Mouse (Mus musculus): Measurements from ENCODE around the gene Gm17268. TPM values are rescaled to one million over a fixed set of nuclear protein-coding genes. Genes with fewer than 3 reads are reported as not detected.
A peak's percentile ranks its signal among the peaks of the same experiment; 100 is the strongest.

Gene Gm17268
- polyA plus RNA-seq, 1 experiment: not detected

DNA sequence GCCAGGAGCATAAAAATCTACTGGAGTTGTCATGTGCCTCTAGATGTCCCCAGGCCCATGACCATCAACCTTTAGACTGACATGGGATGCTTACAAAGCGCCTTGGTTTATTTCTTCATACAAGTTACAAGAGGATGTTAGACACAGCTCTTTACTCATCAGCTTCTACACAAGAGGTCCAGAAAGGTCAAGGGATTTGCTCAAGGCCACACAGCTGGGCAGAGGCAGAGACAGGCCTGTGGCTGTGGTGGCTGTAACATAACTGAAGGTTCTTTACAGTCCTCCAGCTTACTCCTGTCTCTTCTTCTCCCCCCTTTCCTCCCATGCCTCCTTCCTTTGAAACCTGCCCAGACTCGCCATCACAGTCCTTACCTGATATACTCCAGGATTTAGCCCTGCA lies 8.2 kb downstream of the Gm17268 start:
- no peaks in the 10 kb centered on the region for H3K27me3 ChIP-seq (ENCODE audit: control insufficient read depth, insufficient read depth, insufficient read length)
- H3ac ChIP-seq (ENCODE audit: control insufficient read depth, insufficient read length, low read depth): no peak overlapping the region
- no peak overlapping the region for H3K4me3 ChIP-seq (ENCODE audit: insufficient read depth, poor library complexity, severe bottlenecking)
- no peaks in the 10 kb centered on the region for H3K36me3 ChIP-seq (ENCODE audit: control insufficient read depth, insufficient read depth)
- H3K79me3 ChIP-seq (ENCODE audit: low read depth): no peaks in the 10 kb centered on the region
- no peak for TF ChIP-seq MYOD1 (IDR thresholded peaks at IDR 0.05; ENCODE audit: control insufficient read depth, insufficient read length, low read depth)
- TF ChIP-seq FOSL1 (IDR thresholded peaks at IDR 0.05; ENCODE audit: insufficient read depth, low read length, poor library complexity, severe bottlenecking): no peak
- TF ChIP-seq CEBPB (IDR thresholded peaks at IDR 0.05; ENCODE audit: low read depth): no peak
- TF ChIP-seq MYOG (IDR thresholded peaks at IDR 0.05; ENCODE audit: control insufficient read depth, extremely low read depth, insufficient read length): no peak
- no peak for TF ChIP-seq USF1 (IDR thresholded peaks at IDR 0.05; ENCODE audit: low read depth)
- TF ChIP-seq CTCF (IDR thresholded peaks at IDR 0.05; ENCODE audit: control insufficient read depth, insufficient read depth, insufficient read length): no peak
- TF ChIP-seq MAX (IDR thresholded peaks at IDR 0.05): no peak
- no peaks in the 10 kb centered on the region for H3K79me2 ChIP-seq (ENCODE audit: control insufficient read depth, insufficient read depth)

DNA sequence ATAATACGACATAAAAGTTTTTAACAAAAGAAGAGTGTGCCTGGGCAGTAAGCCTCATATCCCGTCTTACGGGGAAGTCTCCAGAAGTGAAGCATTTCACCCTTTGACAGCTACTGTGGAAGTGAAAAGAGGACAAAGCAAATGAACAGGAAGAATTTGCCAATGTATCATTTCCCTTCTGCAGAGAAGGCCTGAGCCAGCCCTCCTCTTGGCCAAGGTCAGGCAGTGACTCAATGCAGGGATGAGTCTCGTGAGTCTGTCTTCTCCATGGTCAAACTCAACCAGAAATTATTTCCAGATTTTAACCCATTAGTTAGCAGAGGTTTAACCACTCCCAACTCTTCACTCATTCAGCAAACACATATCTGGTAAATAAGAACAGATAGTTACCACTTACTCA lies 14.6 kb downstream of the Gm17268 start:
- H3K79me3 ChIP-seq (ENCODE audit: low read depth): no peaks in the 10 kb centered on the region
- no peaks in the 10 kb centered on the region for H3K79me2 ChIP-seq (ENCODE audit: control insufficient read depth, insufficient read depth)
- H3ac ChIP-seq (ENCODE audit: control insufficient read depth, insufficient read length, low read depth): no peak overlapping the region
- TF ChIP-seq CEBPB (IDR thresholded peaks at IDR 0.05; ENCODE audit: low read depth): no peak
- no peak overlapping the region for H3K4me3 ChIP-seq (ENCODE audit: insufficient read depth, poor library complexity, severe bottlenecking)
- H3K36me3 ChIP-seq (ENCODE audit: control insufficient read depth, insufficient read depth): no peaks in the 10 kb centered on the region
- no peaks in the 10 kb centered on the region for H3K27me3 ChIP-seq (ENCODE audit: control insufficient read depth, insufficient read depth, insufficient read length)

DNA sequence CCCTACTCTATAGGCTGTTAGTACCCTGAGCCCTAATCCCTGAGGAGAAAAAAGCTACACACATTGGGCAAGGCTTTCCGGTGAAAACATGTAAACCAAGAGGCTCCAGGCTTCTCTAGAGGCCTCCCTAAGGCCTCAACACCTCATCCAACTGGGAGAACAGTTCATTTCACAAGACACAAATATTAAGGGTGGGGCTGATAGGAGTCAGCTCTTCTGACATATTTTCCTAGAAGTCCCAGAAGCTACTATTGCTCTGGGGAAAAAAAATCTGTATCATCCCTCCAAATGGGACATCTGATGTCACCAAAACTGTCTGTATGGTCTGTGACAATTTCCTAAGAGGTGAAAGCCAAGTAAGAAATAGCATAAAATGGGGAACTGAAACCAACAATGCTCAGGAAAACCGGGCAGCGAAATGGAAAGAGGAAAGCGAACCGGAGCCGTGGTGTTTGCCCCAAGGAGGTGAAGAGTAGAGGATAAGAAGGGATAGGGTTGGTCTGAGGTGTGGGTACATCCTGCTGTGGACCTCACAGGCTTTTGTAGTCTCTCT lies 15.8 kb downstream of the Gm17268 start:
- no peaks in the 10 kb centered on the region for H3K27me3 ChIP-seq (ENCODE audit: control insufficient read depth, insufficient read depth, insufficient read length)
- H3ac ChIP-seq (ENCODE audit: control insufficient read depth, insufficient read length, low read depth): no peak overlapping the region
- H3K79me2 ChIP-seq (ENCODE audit: control insufficient read depth, insufficient read depth): no peaks in the 10 kb centered on the region
- no peak for TF ChIP-seq MYOD1 (IDR thresholded peaks at IDR 0.05; ENCODE audit: control insufficient read depth, insufficient read length, low read depth)
- no peak for TF ChIP-seq CEBPB (IDR thresholded peaks at IDR 0.05; ENCODE audit: low read depth)
- no peak for TF ChIP-seq CTCF (IDR thresholded peaks at IDR 0.05; ENCODE audit: control insufficient read depth, insufficient read depth, insufficient read length)
- TF ChIP-seq USF1 (IDR thresholded peaks at IDR 0.05; ENCODE audit: low read depth): no peak
- no peak for TF ChIP-seq MYOG (IDR thresholded peaks at IDR 0.05; ENCODE audit: control insufficient read depth, extremely low read depth, insufficient read length)
- no peak for TF ChIP-seq MAX (IDR thresholded peaks at IDR 0.05)
- TF ChIP-seq FOSL1 (IDR thresholded peaks at IDR 0.05; ENCODE audit: insufficient read depth, low read length, poor library complexity, severe bottlenecking): no peak
- H3K79me3 ChIP-seq (ENCODE audit: low read depth): no peaks in the 10 kb centered on the region
- no peak overlapping the region for H3K4me3 ChIP-seq (ENCODE audit: insufficient read depth, poor library complexity, severe bottlenecking)
- no peaks in the 10 kb centered on the region for H3K36me3 ChIP-seq (ENCODE audit: control insufficient read depth, insufficient read depth)

DNA sequence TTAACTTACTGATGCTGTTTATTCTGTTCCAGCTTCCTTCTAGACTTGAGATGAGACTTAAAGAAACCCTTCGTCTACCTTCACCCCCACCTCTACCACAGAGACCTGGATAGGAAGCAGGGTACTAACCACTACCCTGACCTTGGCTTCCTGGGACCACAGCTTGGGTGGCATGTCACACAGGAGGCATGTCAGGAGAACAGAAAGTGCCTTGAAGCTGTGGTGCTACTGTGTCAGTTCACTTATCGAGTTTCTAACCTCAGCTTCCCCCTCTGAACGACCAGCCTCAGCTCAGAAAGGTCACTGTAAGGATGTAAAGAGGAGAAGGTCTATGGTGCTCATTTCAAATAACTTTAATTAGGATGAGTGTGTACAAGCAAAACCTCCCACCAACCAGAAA lies 17.0 kb downstream of the Gm17268 start:
- TF ChIP-seq FOSL1 (IDR thresholded peaks at IDR 0.05; ENCODE audit: insufficient read depth, low read length, poor library complexity, severe bottlenecking) (no peak), CEBPB (IDR thresholded peaks at IDR 0.05; ENCODE audit: low read depth) (no peak), MYOD1 (IDR thresholded peaks at IDR 0.05; ENCODE audit: control insufficient read depth, insufficient read length, low read depth) (no peak), CTCF (IDR thresholded peaks at IDR 0.05; ENCODE audit: control insufficient read depth, insufficient read depth, insufficient read length) (no peak), MAX (IDR thresholded peaks at IDR 0.05) (no peak), USF1 (IDR thresholded peaks at IDR 0.05; ENCODE audit: low read depth) (no peak), MYOG (IDR thresholded peaks at IDR 0.05; ENCODE audit: control insufficient read depth, extremely low read depth, insufficient read length) (no peak)
- H3K36me3 ChIP-seq (ENCODE audit: control insufficient read depth, insufficient read depth): no peaks in the 10 kb centered on the region
- H3ac ChIP-seq (ENCODE audit: control insufficient read depth, insufficient read length, low read depth): no peak overlapping the region
- no peaks in the 10 kb centered on the region for H3K27me3 ChIP-seq (ENCODE audit: control insufficient read depth, insufficient read depth, insufficient read length)
- no peaks in the 10 kb centered on the region for H3K79me2 ChIP-seq (ENCODE audit: control insufficient read depth, insufficient read depth)
- no peak overlapping the region for H3K4me3 ChIP-seq (ENCODE audit: insufficient read depth, poor library complexity, severe bottlenecking)
- no peaks in the 10 kb centered on the region for H3K79me3 ChIP-seq (ENCODE audit: low read depth)

DNA sequence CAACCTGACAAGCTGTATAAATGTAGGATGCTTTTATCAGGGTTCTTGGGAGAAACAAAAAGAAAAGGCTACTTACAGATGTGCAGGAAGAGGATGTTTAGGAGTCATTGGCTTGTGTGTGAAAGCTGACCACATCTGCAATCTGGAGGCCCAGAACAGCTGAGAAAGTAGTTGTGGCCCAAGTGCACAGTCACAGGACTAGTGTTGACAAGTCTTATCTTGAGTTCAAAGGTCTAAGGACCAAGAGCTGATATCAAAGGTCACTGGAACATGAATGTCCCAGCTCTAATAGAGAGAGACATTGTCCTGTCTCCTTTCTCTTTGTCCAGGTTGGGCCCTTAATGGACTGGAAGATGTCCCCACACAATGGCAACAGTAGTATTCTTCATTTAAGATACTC lies 18.6 kb downstream of the Gm17268 start:
- Histone ChIP-seq H3K4me3 (ENCODE audit: insufficient read depth, poor library complexity, severe bottlenecking) (no peak overlapping the region), H3ac (ENCODE audit: control insufficient read depth, insufficient read length, low read depth) (no peak overlapping the region), H3K79me2 (ENCODE audit: control insufficient read depth, insufficient read depth) (no peaks in the 10 kb centered on the region), H3K79me3 (ENCODE audit: low read depth) (no peaks in the 10 kb centered on the region), H3K27me3 (ENCODE audit: control insufficient read depth, insufficient read depth, insufficient read length) (no peaks in the 10 kb centered on the region), H3K36me3 (ENCODE audit: control insufficient read depth, insufficient read depth) (no peaks in the 10 kb centered on the region)
- no peak for TF ChIP-seq USF1 (IDR thresholded peaks at IDR 0.05; ENCODE audit: low read depth)
- no peak for TF ChIP-seq FOSL1 (IDR thresholded peaks at IDR 0.05; ENCODE audit: insufficient read depth, low read length, poor library complexity, severe bottlenecking)
- TF ChIP-seq CTCF (IDR thresholded peaks at IDR 0.05; ENCODE audit: control insufficient read depth, insufficient read depth, insufficient read length): no peak
- no peak for TF ChIP-seq CEBPB (IDR thresholded peaks at IDR 0.05; ENCODE audit: low read depth)
- TF ChIP-seq MYOG (IDR thresholded peaks at IDR 0.05; ENCODE audit: control insufficient read depth, extremely low read depth, insufficient read length): no peak
- TF ChIP-seq MYOD1 (IDR thresholded peaks at IDR 0.05; ENCODE audit: control insufficient read depth, insufficient read length, low read depth): peak; percentile 31

DNA sequence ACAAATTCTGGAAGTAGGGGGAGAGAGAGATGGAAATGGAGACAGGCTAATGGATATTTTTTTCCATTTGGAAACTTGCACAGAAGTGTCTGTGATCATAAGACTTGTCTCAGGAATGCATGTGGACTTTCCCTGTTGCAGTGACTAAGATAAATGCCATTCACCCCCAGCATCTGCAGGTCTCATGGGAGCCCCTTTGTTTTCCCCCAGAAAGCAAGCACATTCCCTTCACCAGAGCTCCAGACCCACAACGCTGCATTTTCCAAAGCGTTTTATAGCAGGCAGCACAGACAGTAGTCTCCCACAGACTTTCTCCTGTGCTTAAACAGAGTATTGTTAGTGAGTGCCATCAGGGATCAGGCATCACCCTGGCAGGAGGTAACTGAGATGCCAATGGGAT lies 19.0 kb downstream of the Gm17268 start:
- no peak overlapping the region for H3ac ChIP-seq (ENCODE audit: control insufficient read depth, insufficient read length, low read depth)
- no peaks in the 10 kb centered on the region for H3K27me3 ChIP-seq (ENCODE audit: control insufficient read depth, insufficient read depth, insufficient read length)
- H3K36me3 ChIP-seq (ENCODE audit: control insufficient read depth, insufficient read depth): no peaks in the 10 kb centered on the region
- no peaks in the 10 kb centered on the region for H3K79me3 ChIP-seq (ENCODE audit: low read depth)
- H3K79me2 ChIP-seq (ENCODE audit: control insufficient read depth, insufficient read depth): no peaks in the 10 kb centered on the region
- no peak overlapping the region for H3K4me3 ChIP-seq (ENCODE audit: insufficient read depth, poor library complexity, severe bottlenecking)
- TF ChIP-seq MAX (IDR thresholded peaks at IDR 0.05) (peak; percentile 56), FOSL1 (IDR thresholded peaks at IDR 0.05; ENCODE audit: insufficient read depth, low read length, poor library complexity, severe bottlenecking) (peak; percentile 57), MYOD1 (IDR thresholded peaks at IDR 0.05; ENCODE audit: control insufficient read depth, insufficient read length, low read depth) (no peak)
